Mouse (Mus musculus) spleen, adult 2 months (tissue): ENCODE data around the gene Gm281.

Experiments used
- CTCF ChIP-seq: fragments of 200-500 bp; IDR thresholded peaks from 2 replicates; pipeline ENCODE4 v1.5.1; 2011; ENCODE audit warnings: mild to moderate bottlenecking, inconsistent platforms; ENCODE audit not compliant: insufficient read depth, insufficient read length, insufficient replicate concordance; ENCODE audit errors: extremely low read depth
- POLR2A ChIP-seq: fragments of 200-500 bp; IDR thresholded peaks from 2 replicates; pipeline ENCODE4 v1.6.1; 2011; ENCODE audit warnings: low read depth, low read length, inconsistent platforms

- TF ChIP-seq CTCF (no peak), POLR2A (no peak)
Observed at GRCm38 (mm10) chr14:13893748-13894147, 20.5 kb downstream of the Gm281 start.
